Mouse (Mus musculus) natural killer cell, adult 2 months (primary cell): ENCODE results near the gene Ccl22.

ENCODE experiments used
- DNase-seq, 2 experiments: peaks; one replicate each; pipeline ENCODE4 v3.0.0; 2022; ENCODE audit warnings: low spot score in 2 of 2

Gene Ccl22

GRCm38 (mm10) chr8:94734735-94735350, 10.5 kb upstream of the Ccl22 start:
- no peak for DNase-seq

DNA sequence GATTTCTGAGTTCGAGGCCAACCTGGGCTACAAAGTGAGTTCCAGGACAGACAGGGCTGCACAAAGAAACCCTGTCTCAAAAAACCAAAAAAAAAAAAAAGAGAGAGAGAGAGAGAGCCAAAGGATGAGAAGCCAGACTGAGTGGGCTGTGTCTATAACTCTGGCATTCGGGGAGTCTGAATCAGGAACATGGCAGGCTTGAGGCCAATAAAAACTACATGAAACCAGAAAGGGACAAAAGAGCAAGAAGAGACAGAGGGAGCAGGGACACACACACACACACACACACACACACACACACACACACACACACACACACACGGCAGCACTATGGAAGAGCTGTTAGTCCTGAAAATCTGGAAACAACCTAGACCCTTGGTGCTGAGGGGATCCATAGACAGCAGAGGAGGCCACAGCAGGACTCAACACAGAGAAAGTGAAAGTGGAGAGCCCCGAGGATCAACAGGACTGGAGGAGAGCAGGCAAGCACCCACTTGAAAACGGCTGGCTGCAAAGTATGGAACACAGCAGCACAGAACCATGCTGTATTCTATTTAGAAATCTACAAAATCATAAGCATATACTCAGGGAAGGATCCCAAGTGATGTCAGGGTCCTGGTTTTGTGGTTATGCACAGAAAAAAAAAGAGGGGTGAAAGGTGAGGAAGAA, 9.8 kb upstream of the Ccl22 start:
- DNase-seq, result no peak

- peak in 1 of 2 experiments; percentile 39 for DNase-seq
Observed at GRCm38 (mm10) chr8:94739829-94740228, 5.6 kb upstream of the Ccl22 start.

- DNase-seq, result no peak
Observed at GRCm38 (mm10) chr8:94740591-94740990, 4.8 kb upstream of the Ccl22 start.

- no peak for DNase-seq
Observed at GRCm38 (mm10) chr8:94741726-94742125, 3.7 kb upstream of the Ccl22 start.

- no peak for DNase-seq
Observed at GRCm38 (mm10) chr8:94744484-94744883, 906 bp upstream of the Ccl22 start.

- no peak for DNase-seq
Observed at GRCm38 (mm10) chr8:94744972-94745371, 418 bp upstream of the Ccl22 start.

- DNase-seq, result no peak
Observed at GRCm38 (mm10) chr8:94746832-94747231, 1.4 kb downstream of the Ccl22 start.

- DNase-seq, result no peak
Observed at GRCm38 (mm10) chr8:94748363-94748762, 3.0 kb downstream of the Ccl22 start.

DNA sequence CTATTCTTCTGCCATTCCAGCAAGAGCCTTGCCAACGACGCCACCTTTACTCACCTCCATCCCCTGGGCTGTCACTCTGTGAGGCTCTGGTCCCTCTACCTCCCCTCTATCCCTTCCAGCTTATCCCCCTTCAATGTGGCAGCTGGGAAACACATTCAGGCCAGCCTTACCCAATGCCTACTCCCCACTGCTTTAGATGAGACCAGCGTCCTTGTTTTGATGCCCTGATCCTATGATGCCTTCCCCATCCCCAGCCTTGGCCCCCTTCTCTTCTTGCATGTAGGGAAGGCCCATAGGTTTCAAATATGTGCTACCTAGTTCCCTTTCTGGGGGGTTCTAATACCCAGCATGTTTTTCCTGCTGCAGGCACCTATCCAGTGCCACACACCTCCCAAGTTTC, 4.6 kb downstream of the Ccl22 start:
- DNase-seq, result no peak

- no peak for DNase-seq
Observed at GRCm38 (mm10) chr8:94751023-94751849, 5.8 kb downstream of the Ccl22 start.

- no peak for DNase-seq
Observed at GRCm38 (mm10) chr8:94754006-94754405, 8.6 kb downstream of the Ccl22 start.

DNA sequence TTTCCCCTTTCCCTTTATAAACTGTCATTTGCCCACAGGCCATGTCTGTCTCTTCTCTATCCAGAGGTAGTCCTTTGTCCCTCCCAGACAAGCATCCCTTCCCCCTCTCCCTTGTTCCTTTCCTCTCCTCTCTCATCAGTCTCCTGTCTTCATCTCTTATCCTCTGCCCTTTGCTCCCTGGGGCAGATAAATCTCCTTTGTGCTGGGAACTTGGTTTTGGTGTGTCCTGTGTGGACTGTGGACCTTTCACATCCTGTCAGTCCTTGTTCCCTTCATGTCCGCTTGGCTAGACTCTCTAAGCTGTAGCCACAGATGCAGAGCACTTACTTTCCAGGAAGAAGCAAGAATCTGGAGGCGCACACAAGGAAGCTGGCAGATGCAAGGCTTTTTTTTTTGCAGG, 9.1 kb downstream of the Ccl22 start:
- no peak for DNase-seq

DNA sequence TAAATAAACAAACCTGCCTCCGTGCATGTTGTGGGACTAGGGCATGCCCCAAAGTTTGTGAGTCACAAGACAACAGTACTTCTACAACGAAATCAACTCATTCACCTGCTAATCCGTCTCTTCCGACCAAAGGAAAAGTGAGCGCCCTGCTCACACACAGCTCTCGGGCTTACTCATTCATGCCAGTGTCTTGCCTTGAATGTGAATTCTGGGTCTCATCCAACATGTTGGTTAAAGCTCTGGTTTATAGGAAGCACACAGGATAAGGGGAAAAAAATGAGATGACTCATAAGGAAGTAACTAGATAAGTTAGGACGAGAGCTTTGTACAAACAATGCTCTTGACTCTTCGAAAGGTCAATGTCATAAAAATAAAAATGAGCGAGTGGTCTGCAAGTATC, 21.6 kb downstream of the Ccl22 start:
- no peak for DNase-seq

- no peak for DNase-seq
Observed at GRCm38 (mm10) chr8:94770945-94771344, 25.6 kb downstream of the Ccl22 start.

- DNase-seq, result no peak
Observed at GRCm38 (mm10) chr8:94771941-94772670, 26.7 kb downstream of the Ccl22 start, which contains the start of gene Cx3cl1. Gene Cx3cl1, plus strand, starts transcription at chr8:94772009.

- no peak for DNase-seq
Observed at GRCm38 (mm10) chr8:94773048-94773447, 27.7 kb downstream of the Ccl22 start.

DNA sequence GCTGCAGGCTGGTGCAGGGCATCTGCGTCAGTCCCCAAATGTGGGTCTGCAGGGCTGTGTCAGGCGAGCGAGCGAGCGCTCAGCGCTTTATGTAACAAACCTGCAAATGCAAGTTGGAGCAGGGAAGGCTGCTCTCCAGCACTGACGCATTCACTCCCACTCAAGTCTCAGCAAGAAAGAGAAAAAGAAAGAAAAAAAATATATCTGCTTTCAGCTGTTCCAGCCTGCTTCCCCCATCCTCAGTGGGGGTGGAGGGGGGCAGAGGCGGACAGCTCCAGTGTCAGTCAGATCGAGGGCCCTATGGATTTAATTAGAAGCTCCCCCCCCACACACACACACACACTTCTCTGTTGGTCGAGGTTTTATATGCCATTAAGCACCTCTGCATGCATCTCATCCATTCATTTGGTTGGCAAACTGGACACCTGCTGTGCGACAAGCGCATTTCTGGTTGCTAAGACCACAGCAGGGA, 28.3 kb downstream of the Ccl22 start:
- no peak for DNase-seq

DNA sequence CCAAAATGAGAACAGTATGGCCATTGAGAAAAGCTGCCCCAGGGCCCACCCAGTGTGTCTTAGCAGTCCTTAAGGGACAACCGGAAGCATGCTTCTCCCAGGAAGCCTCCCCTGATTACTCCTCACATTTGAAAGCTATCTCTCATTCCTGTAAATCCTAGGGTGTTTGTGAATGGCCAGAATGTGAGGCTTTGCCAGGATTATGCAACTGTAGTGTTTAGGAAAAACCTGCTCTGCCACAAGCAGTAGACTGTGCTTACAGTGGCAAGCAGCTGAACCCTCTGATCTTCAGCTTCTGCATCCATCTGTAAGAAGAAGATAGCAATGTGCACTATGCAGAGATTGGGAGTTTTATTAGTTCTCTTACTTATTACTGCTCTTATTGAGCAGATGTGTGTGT, 29.2 kb downstream of the Ccl22 start:
- DNase-seq, result no peak

DNA sequence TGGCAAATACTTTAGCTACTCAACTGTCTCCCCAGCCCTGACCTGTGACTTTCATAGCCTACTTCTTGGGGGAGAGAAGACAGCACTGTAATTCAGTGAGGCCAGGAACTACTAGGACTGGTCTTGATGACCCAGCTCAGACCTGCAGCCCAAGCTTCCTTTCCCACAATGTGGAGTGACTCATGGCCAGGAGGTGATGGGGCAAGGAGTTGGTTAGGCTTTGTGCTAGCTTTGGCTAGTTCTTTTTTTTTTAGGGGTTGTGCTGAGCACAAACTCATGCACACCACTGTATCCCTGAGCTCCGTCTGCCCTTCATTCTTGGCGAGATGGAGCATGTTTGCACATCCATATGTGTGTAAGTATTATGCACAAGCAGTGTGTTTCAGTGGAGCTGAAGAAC, 31.0 kb downstream of the Ccl22 start:
- no peak for DNase-seq

DNA sequence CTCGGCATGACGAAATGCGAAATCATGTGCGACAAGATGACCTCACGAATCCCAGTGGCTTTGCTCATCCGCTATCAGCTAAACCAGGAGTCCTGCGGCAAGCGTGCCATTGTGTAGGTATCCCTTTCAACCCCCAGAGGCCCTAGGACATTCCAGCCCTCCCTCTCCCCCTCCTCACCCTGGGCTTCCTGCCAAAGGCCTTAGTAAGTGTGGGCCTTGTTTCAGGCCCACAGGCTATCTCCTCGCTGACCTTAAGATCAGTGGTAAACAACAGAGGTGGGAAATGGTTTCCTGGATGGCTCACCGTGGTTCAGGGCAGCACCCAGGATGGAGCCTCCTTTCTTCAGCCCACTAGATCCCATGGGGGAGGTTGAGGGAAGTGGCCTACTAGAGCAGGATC, 32.6 kb downstream of the Ccl22 start:
- DNase-seq, result no peak

DNA sequence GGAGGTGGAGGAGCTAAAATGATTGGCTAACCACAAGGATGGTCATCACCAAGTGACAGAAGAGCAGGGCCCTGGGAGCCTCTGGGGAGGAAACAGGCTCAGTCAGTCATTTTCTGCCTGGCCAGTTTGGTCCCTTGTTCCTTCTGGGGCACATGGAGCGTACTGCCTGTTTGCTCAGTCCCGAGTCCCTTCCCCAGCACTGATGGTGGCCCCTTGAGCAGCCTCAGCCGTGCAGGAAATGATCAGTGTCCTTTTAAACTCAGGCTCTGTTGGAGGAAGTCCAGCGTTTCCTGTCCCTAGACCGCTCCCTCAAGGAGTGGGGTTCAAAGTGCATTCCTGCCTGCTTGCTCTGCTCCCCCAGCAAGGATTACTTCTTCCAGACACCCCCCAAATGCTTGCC, 33.1 kb downstream of the Ccl22 start:
- no peak for DNase-seq
